Mouse (Mus musculus) adrenal gland, postnatal 36 days (tissue): ENCODE data around the gene Zfp949. TPM values are rescaled to one million over a fixed set of nuclear protein-coding genes. Genes with fewer than 3 reads are reported as not detected.

ENCODE experiments used
- DNase-seq, 2 experiments: peaks; one replicate each; pipeline ENCODE4 v3.0.0; 2021; ENCODE audit warnings: mixed read lengths in 1 of 2
- long read RNA-seq, 2 experiments: library from polyadenylated mRNA; stranded (forward); transcript quantifications; one replicate each; pipeline ENCODE4 v2.0.0; 2021; ENCODE audit warnings: borderline sequencing depth in 2 of 2
- total RNA-seq, 2 experiments: library from RNA; stranded (reverse); gene quantifications; 2 replicates each; pipeline ENCODE4 v1.2.3; 2021

Gene Zfp949
- 1 to 10 TPM; 7.7 to 8.8 TPM for total RNA-seq
- long read RNA-seq, experiment 1, partial matches to known transcripts = 3 of 7 reads
- long read RNA-seq, experiment 1, other reads (novel, unspliced or antisense) = 3 of 7 reads
- long read RNA-seq, experiment 2, partial matches to known transcripts = 0 of 3 reads
- long read RNA-seq, experiment 2, other reads (novel, unspliced or antisense) = 3 of 3 reads

DNA sequence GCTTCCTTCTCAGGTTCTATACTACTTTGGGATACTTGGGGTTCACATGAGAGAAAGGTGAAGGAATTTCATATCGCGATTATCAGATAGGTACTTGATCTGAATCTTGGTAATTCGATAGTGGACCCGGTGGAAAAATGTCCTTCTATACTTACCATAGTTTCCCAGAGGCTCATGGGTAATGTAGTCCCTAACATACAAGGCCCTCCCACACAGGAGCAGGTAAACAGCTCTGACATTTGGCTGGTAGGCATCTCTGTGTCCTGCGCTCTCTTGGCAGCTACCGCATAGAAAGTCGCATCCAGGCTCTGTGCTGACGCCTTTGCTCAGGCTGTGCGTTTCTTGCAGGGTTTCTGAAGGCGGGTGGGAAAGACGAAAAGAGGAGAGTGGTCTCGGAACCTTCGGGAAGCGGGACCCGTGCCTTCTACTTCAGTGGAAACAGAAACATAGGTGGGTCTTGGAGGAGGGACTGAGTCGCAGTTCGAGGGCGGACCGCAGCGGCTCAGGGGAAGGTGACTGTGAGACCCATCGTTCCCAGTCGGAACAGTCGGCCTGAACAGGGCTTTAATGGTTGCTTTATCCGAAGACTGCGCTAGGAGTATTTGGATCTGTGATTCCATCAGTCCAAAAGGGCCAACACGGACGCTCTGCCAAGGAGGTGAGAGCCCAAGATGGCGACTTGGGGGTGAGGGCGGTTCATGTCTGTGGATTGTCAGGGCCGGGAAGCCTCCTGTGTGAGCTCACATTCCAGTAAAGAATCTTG, at the start of gene Zfp949:
Gene Zfp949 (plus strand): TSS at position 170 of the 763 bp plus-strand sequence.
- peak; percentile 53 to 66 for DNase-seq

DNA sequence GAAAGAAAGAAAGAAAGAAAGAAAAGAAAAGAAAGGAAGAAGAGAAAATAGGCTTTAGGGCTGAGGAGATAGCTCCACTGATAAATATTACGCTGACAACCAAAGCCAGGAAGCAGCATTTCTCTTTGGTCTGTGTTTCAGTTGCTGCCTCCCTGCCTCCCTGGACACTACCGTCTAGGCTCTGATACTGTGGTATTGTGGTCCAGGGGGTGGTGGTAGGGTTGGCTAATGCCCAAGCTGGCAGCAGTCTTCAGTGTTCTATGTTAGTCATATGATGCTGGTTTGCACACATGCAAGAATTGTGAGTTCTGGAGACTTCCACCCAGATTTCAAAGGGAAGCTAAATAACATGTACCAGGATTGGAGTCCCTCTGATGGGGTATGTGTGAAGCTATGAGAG, 47.7 kb upstream of the Zfp949 start:
- DNase-seq = no peak

DNA sequence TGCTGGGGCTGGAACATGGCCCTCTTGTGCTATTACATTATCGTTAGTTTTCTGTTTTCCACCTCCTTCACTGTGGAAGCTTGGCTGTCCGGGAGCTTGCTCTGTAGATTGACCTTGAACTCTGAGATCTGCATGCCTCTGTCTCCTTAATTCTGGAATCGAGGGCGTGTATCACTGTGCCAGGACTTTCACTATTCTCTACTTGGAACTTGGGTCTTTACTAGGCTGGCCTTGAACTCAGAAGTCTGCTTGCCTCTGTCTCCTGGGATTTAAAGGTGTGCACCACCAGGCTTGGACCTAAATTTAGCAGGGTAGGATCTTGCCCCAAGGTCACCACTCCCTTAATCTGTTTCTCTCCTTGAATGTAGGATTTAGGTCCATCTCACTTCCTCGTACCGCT, 46.0 kb upstream of the Zfp949 start:
- DNase-seq = no peak

- DNase-seq = no peak
Measured at GRCm38 (mm10) chr9:88515546-88515945, 32.3 kb upstream of the Zfp949 start.

DNA sequence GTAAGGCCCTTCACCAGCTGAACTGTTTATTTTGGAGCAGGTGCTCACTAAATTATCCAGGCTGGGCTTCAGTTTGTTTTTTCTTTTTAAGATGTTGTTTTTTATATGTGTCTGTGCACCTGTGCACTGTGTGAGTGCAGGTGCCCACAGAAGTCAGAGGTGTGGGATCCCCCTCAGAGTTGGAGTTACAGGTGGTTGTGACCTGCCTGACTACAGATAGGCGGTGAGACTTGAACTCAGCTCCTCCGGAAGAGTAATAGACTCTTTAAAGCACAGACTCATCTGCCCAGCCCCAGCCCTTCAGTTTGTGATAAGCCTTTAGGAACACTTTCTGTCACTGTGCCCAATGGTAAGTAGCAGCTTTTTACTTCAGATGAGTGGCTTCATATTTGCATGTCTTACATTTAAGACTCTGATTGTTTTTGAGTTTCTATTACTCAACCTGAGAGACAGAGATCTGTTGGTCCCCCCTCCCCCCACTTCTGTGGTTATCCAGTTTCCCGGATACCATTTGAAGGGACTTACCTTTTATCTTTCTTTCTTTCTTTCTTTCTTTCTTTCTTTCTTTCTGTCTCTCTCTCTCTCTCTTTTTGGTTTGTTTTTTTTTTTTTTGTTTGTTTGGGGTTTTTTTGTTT, 31.3 kb upstream of the Zfp949 start:
- no peak for DNase-seq

DNA sequence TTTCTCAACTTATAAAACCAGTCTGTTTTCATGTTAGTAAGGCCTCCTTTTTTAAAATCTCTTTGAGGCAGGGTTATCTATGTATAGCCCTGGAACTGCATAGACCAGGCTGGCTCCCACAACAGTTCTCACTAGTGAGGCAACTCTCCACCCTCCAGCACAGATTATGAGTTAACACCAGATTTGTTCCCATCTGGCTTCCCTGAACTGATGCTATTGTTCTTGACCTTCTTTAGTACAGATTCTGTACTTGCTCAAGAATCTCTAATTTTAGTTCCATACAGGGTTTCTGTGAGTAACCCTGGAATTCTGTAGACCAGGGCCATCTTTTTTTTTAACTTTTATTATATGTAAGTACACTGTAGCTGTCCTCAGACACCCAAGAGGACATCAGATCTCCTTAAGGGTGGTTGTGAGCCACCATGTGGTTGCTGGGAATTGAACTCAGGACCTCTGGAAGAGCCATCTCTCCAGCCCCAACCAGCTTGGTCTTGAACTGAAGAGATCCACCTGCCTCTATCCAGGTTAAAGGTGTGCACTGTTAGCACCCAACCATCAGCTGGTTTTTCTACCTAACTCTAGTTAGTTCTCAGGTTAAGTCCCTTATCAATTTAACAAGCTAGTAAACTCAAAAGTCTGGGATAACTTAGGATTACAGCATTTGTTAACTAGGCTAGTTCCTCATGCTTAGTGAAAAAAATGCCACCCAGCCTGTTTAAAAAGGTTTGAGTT, 28.3 kb upstream of the Zfp949 start:
- DNase-seq = no peak

- DNase-seq = no peak
Measured at GRCm38 (mm10) chr9:88520122-88520848, 27.5 kb upstream of the Zfp949 start.

DNA sequence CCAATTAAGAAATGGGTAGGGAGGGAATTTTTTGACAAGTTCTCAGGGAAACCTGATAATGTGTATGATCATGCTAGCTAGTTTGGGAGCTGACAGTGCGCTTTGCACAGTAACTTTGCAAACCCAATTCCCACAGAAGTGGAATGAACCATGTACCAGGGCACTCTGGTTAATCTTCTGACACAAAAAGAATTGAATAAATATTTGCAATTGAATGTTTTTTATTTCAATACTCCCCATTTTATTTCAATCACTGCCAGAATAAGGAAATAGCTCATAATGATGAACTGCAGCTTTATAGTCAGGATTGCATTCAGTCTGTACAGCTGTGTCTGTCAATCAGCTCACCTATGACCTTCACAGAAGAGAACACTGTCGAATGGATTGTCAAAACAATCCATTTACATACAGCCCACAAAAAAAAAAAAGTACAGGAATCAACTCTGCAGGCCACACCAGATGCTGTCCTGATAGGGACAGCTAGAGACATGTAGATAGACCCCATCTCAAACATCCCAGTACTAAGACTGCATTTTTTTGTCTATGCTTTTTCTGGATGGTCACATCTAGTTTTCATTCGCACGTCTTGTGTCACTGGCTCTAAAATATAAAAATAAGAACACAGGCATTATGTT, 26.9 kb upstream of the Zfp949 start:
- no peak for DNase-seq

DNA sequence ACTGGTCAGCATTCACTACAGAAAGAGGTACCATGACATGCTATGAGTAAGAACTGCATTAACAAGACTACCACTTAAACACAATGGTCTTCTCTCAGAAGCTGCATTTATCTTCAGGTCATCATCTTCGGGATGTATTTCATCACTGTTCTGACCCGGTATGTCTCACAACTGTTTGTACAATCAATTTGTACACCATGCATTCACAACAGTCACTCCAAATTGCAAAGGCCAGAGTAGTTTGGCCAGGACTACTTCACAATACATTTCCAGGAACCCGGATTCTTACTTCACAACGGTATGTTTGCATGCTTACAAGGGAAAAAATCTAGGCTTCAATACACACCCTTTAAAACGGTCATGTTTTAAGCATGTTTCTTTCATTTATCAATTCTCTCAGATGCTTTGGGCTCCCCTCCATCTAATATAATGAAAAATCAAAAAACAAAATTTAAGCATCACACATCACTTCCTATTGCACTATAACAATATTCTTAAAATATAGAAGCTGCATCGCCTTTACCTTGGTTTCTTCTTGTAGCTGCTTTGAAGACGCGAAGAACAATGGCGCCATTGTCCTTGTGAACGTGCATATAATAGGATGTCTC, 25.8 kb upstream of the Zfp949 start:
- no peak for DNase-seq

GRCm38 (mm10) chr9:88522569-88523334, 25.1 kb upstream of the Zfp949 start:
- DNase-seq = peak; percentile 98

GRCm38 (mm10) chr9:88523335-88523668, 24.5 kb upstream of the Zfp949 start:
- DNase-seq = no peak

GRCm38 (mm10) chr9:88524367-88524766, 23.5 kb upstream of the Zfp949 start:
- no peak for DNase-seq

GRCm38 (mm10) chr9:88524796-88525195, 23.0 kb upstream of the Zfp949 start:
- no peak for DNase-seq

- no peak for DNase-seq
Measured at GRCm38 (mm10) chr9:88525341-88525740, 22.5 kb upstream of the Zfp949 start.

DNA sequence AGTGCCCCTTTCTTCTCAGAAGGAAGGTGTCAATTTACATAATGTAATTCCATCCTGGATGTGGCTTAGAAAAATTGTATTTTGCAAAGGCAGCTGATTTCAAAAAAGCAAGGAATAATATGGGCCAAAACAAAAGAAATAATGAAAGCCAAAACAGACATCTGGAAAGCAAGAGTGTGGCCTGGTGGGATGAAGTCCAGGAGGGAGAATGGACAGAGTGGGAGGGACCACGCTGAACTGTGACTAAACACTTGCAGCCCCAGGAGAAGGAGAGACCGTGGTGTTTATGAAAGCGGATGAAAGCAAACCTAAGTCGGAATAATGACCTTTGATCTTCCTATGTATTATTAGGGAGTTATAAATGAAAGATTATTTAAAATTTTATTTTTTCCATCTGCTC, 19.9 kb upstream of the Zfp949 start:
- DNase-seq = peak in 1 of 2 experiments; percentile 18

- DNase-seq = no peak
Measured at GRCm38 (mm10) chr9:88528736-88529135, 19.1 kb upstream of the Zfp949 start.

- no peak for DNase-seq
Measured at GRCm38 (mm10) chr9:88529571-88529970, 18.2 kb upstream of the Zfp949 start.

DNA sequence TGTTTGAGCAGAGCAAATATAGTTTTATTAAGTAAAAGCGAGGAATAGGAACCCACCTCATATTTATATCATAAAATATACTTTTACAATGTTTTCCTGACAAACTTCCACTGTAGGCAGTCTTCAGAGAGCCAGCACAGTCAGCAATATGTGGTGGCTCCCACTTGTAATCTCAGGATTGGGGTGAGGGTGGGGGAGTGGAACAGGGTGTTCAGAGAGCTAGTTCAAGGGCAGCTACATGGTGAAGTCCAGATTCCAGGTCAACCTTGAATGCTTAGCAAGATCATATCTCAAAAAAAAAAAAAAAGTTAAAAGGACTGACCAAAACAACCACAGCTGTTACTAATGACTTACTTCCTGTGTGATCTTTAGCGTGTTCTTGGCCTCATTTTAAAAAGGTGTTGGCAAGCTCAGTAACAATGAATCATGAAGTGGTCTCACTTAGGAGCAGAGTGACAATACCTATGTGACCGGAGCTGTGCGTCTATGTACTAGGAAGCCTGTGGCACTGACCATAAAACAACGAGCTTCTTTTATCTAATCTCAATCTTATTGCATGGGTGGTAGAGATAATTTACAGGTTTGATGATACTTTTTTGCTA, 17.7 kb upstream of the Zfp949 start:
- DNase-seq = peak; percentile 52 to 75

GRCm38 (mm10) chr9:88534093-88534492, 13.7 kb upstream of the Zfp949 start:
- DNase-seq = no peak
